Mouse (Mus musculus): ENCODE measurements at regions not wholly inside any gene's neighbourhood (a gene's known extent, or its start where the extent isn't known, plus 50 kb on each side); places are given as distances from the start of the nearest gene placed in this dataset.

DNA sequence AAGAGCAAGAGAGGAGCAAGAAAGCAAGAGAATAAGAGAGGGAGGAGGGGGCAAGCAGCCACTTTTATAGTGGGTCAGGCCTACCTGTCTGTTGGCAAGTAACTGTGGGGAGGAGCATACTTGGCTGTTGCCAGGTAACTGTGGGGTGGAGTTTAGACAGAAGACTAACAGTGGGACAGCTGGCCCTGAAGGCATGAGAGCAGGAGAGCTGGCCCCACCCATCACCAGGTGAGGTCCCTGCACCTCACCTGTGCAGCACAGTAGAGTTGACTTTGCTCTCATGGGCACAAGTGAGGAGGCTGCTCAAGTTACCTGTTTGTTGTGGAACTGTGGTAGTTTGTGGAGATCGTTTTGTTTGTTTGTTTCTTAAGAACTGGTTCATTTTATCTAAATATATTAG, 208.1 kb downstream of the Spata18 start:
- TF ChIP-seq CTCF (conservative IDR thresholded peaks at IDR 0.05; ENCODE audit: low read length) = no peak
- TF ChIP-seq POU5F1 (IDR thresholded peaks at IDR 0.05; ENCODE audit: borderline replicate concordance, low read length) = no peak

Measured in E14TG2a.4 (cell line).